Mouse (Mus musculus) telencephalon, adult 2 months (tissue): Measurements from ENCODE around the gene Mipol1.
"Not testable (repeated sequence)": the region's sequence is repeated elsewhere in the genome, so short reads cannot be mapped to it uniquely, and the experiment has no call there.

Experiments
- DNase-seq: peaks from one replicate; pipeline ENCODE4 v3.0.0-alpha.2; 2011; ENCODE audit warnings: low read depth, low spot score

Mipol1 gene

DNA sequence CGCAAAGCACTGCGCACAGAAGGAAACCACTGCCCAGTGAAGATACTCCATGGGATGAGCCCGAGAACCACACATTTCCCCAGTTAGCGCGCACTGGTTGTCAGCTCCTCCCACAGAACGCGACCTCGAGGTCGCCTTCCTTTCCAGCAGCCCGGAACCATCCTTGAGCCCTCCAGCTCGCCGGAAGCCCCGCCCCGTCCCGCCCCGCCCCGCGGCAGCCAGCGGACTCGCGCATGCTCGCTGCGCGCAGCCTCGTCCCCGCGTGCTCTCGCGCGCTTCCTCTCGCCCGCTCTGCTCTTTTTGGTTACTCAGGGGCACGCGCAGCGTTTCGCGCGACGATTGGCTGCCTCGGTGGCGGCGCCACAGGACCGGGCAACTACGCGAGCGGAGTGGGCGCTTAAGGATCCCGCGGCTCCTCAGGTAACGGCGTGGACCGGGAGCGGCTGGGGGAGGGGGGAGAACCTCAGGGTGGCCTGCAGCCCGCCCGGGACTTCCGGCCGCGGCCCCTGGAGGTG is at the start of gene Mipol1, which contains the start of gene Prps1l3:
TSS of gene Mipol1 (plus strand) at position 236 of the 515 bp plus-strand sequence.
TSS of gene Prps1l3 (plus strand) at position 221 of the 515 bp plus-strand sequence.
- DNase-seq, result peak; percentile 85

DNA sequence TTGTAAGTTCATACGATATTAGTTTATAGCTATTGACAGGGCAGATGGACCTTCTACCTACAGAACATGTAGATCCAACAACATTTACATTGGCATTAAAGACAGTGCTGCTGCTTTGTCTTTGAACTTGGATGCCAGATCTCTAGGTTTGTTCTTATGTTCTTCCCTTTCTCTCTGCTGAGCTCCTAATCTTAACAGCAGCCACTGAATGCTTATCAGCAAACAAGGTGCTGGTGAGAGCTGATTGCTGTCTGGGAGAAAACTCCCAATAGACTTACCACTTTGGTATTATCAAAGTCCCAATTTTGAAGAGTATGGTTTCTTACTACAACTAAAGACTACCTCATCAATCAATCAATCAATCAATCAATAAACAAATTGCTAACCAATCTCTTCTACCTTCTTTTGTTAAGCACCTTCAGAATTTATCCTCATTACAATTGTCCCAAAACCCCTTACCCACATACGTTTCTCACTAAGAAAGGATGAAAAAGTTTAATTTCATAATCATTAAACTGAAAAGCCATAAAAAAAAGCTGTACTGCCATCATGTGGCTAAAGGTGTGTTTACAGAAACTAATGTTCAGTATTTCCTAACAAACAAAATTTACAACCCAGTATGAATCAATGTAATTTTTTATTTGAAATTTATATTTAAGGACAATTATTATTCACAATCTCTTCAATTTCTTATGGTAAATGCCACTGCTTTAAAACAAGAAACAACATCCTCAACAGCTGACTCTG is 45.7 kb upstream of the Mipol1 start:
- no peak for DNase-seq

DNA sequence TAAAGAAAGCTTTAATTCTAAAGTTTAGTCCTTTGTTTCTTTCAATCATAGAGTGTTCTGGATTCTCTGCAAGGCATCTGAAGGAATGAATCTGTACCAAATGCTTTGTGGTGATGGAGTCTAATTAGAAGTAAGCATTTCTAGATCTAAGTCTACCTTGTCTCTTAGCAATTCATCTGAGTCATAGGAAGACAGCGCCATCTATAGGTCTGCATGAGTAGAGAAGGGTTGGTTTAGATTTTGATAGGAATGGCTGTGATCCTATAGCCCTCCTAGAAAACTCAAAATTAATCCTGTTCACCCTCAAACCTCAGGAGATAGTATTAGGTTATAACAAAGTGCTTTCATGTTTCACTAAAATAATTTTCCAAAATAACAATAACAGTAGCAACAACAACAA is 44.8 kb upstream of the Mipol1 start:
- no peak for DNase-seq

DNA sequence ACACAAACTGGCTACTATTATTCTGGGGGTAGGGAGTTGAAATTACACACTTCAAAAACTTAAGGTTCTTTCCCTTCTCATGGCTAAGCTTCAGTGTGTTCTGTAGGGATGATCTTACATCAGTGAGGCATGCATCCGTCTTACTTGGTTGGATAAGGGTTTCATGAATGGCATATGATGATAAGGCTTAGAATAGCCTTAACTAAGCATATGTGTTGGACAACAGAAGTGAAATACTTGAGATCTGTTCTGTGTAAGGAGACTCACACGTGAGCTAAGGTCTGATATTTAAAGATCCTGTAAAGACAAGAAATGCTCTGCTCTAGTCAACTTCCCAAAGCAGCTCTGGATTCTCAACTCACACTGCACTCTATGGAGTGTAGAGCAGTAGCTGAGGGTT is 44.1 kb upstream of the Mipol1 start:
- no peak for DNase-seq

DNA sequence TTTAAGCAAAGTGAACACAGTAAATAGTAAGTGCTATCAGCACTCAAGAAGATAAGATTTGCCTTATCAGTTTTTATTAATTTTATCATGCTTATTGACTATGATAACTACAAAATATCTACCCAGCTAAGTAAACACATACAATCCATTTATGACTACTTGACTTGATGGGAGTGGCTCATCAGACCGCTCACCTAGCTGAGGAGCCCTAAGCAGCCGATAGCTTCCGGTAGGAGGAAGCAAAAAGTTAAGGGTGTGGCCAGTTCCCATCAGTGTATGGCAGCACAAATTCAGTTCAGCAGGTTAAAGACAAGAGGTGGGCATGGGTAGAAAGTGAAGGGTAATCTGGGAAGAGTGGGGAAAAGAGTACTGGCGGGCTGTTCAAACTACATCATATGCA is 43.2 kb upstream of the Mipol1 start:
- no peak for DNase-seq

DNA sequence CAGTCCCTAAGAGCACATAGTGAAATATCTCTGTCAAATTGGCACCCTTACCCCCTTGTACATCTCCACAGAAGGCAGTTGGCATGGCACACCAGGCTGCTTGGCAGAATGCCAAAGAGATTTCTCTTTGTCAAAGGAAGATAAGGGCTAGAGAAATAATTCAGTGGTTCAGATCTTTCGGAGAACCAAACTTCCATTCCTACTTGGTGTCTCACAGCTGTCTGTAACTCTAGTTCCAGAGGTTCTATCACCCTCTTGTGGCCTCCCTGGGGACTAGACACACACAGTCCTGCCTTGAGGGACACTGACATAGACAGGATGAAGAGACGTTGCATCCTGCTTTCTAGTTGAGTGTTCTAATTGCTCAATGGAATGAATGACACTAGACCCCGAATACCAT is 35.6 kb upstream of the Mipol1 start:
- DNase-seq, result no peak

DNA sequence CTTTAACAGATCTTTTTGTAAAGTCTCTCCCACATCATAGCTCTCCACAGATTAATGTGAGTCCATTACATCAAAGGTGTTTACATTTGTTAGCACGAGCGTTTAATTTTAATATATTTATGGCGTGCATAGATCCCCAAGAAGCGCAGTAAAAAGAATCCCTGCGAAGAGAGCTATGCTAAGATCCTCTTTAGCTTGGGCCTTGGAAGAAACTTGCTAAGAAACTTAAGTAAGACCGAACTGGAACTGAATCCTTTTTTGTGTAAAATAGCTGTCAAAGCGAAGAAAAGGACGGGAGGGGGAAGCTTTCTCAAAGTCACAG is 34.0 kb upstream of the Mipol1 start:
- no peak for DNase-seq

DNA sequence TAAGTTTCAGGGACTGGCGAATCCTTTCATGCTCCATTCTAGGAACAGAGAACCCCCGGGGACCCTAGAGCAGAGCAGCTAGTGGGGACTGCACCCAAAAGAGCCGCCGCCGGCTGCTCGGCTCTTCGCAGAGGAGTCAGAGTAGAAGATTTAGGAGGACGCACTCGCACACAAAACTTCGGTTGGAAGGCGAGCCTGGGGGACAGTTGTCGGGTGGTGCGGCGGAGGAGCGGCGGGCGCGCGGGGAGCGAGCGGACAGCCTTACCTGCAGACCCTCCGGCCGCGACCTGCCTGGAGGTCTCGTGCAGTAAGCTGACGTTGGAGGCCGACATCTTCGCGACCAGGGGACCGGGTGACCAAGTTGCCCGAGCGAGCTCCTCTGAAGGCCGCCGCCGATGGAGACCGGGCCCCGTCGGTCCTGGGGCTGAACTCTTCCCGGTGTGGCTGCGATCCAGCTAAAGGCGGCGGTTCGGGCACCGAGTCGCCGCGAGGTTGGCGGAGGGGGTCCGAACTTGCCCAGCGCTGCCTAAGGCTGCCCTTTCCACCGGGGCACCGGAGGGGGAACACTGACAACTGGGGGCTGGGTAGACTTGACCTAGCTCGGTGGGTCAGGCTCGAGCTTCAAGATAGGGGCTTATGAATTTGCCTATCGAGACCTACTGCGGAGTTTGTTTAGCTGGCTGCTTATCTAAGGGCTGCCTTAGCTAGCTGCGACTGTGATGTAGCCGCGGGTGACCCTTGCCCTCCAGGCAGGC is 33.4 kb upstream of the Mipol1 start:
- DNase-seq, result no peak

DNA sequence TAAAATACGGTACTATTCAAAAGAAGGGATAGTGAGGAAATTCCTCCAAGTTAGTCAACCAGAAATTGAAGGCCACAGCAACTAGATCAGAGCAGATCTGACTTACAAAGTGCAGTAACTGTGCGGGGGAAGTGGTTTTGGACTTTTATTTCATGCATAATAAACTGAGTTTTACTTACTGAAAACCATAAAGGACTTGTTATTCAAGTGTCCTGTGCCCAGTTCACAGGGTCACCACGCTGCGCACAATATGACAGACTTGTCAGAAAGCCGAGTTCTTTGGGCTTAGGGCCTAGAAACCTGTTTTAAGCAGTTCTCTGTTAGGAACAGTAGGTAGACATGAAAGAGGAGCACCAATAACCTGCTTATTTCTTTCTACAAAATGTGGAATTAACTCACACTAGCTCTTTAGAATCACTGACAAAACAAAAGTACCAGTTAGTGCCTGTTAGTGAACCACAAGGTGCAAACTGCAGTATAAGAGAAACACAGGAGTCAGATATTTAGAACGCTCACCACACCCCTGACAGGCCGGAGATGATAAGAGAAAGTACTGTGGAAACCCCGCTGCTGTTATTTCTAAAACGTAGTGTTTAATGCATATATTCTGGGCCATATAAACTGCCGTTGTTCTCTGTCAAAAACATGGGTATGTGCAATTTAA is 32.7 kb upstream of the Mipol1 start, which contains the start of gene Slc25a21:
TSS of gene Slc25a21 (minus strand) at position 110 of the 664 bp plus-strand sequence.
- DNase-seq, result no peak

DNA sequence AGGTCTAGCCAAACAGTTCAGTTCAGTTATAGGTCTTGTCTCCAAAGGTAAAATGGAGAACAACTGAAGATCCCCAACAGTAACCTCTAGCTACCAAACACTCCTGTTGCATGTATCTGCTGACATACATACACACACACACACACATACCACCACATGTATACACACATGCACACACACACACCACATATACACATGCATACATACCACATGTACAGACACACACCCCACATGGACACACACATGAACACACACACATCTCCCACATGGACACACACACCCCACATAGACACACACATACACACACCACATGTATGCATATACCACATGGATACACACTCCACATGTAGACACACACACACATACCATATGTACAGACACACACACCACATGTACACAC is 32.0 kb upstream of the Mipol1 start:
- no peak for DNase-seq

DNA sequence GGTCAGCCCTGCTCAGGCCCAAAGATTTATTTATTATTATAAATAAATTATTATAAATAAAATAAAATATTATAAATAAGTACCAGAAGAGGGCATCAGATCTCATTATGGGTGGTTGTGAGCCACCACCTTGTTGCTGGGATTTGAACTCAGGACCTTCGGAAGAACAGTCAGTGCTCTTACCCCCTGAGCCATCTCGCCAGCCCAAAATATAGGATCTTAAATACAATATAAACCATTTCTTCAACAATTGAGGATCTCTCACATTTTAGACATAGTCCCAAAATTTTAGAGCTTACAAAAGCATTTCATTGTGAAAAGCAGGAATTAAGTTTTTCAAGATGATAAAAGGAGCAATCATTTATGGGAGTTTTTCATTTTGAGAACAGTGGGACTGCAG is 30.8 kb upstream of the Mipol1 start:
- DNase-seq, result no peak

DNA sequence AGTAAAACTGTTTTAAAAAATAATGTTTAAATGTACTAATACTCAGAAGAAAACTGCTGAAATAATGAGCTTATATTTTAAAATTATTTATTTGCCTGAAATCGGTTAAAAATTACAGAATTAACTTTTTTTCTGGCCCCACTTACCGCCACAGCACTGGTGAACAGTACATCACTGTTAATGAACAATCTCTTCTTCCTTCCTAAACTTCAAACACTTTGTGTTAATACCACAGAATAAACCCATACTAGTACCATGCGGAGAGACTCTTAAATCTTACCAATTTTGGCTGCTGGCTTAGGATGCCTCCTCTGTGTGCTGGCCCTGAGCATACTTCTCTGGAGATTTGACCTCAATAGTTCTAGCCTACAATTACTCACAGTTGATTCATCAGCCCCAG is 28.3 kb upstream of the Mipol1 start:
- DNase-seq, result no peak

DNA sequence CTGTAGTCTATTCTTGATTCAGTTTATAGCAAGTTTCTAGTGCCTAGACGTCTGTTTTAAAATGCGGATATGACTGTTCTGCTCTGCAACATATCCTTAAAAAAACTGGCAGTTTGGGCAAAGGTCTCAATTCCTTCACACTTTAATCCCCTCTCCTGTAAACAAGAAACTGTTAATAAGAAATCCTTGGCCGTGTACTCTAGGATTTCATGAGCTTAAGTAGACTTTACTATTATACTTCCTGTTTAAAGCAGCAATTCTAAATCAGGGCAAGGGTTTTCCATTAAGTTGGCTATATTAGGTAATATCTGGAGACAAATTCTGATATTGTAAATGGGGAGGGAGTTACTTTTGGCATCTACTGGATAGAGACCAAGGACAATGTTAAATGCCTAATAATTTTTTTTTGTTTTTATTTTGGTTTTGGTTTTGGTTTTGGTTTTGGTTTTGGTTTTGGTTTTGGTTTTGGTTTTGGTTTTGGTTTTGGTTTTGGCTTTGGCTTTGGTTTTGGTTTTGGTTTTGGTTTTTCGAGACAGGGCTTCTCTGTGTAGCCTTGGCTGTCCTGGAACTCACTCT is 25.9 kb upstream of the Mipol1 start:
- DNase-seq, result no peak

DNA sequence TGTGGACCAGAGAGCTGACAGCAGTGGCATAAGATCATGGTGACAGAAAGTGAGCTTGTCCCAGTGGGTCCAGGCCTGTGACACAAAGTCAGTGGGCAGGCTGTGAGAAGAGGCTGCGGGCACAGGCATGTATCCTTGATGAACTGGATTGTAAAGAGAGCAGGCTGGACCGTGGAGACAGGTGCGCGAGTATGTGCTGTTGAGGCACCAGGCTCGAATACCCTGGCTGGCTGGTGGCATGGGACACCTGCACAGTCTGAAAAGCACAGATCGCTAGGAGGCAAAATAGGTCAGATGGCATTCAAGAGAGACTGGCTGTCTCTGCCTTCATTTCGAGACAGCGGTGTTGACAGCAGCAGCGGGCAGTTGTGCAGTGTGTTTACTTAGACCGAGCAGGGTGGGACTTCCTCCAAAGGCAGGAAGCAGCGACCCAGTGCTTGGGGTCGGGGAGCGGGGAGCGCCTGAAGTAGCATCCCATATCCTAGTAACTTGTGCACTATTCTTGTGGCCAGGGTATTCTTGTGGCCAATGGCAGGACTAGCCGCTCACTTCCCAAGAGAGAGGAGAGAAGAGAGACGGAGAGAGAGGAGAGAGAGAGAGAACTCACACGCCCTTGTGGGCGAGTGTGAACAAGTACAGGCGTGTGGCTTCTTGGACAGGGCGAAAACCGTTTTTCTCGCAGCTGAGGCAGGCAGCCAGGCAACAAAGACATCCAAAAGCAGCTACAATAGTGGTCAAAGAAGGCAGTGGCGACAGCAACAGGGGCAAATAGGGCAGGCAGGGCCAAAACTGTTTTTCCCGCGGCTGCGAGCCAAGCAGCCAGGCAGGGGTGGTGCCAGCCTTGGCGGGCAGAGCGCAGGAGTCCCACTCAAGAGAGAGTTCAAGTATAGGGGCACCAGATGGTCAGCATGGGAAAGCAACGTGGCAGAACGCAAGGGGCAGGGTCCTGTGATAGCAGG is 18.6 kb upstream of the Mipol1 start:
- no peak for DNase-seq

DNA sequence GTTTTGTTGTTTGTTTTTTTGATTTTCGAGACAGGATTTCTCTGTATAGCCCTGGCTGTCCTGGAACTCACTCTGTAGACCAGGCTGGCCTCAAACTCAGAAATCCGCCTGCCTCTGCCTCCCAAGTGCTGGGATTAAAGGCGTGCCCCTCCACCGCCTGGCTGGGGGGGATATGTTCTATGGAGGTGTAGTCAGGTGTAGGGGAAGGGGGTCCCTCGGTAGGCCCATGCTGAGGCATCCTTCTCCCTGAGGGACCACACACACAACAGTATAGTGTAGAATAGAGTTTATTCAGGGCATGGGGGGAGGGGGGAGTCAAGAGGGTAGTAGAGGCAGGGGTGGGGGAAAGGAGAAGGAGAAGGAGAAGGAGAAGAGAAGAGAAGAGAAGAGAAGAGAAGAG is 17.8 kb upstream of the Mipol1 start:
- not testable (repeated sequence) for DNase-seq

DNA sequence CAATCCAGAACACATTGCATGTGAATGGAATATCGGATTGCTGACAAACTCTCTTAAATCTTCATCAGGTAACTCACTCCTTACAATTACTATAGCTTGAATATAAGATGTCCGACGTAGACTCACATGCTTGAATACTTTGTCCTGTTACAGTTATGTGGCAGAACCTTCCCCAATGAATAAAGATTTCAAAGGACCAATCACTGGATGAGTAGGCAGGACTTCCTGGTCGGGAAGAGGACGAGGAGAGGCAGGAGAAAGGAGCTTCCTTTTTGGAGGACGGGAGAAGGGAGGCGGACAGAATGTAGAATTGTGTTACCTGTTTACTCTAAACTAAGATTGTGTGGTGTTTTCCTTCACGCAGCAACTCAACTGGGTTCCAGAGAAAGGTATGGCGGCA is 3.8 kb upstream of the Mipol1 start:
- no peak for DNase-seq

DNA sequence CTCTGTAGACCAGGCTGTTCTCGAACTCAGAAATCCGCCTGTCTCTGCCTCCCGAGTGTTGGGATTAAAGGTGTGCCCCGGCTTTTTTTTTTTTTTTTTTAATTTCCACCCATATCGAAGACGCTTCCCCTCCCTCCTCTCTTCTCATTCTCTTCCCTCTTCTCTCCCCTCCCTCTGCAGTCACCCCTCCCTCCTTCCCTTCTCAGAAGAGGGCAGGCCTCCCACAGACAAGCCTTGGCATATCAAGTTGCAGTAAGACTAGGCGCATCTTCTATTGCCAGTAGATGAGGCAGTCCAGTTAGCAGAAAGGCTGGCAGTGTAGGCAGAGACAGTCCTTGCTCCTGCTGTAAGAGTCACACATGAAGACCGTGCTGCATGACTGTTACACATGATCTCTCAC is 2.5 kb upstream of the Mipol1 start:
- no peak for DNase-seq

DNA sequence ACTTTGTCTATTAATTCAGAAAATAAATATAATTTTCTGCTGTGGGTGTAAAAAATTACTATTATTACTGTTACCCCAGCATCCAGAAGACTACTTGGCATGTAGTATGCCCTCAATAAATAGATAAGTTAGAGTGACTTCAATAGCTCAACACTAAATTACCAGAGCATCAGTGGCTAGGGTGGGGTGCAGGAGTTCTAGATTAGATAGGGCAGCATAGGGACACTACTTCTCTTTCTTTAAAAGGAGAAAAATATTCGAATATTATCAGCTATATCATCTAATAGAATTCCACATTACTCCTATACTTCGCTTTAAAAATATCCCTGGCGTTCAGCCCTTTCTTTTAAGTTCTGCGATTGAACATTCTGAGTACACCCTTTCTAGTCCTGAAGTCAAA is 524 bp upstream of the Mipol1 start:
- no peak for DNase-seq

DNA sequence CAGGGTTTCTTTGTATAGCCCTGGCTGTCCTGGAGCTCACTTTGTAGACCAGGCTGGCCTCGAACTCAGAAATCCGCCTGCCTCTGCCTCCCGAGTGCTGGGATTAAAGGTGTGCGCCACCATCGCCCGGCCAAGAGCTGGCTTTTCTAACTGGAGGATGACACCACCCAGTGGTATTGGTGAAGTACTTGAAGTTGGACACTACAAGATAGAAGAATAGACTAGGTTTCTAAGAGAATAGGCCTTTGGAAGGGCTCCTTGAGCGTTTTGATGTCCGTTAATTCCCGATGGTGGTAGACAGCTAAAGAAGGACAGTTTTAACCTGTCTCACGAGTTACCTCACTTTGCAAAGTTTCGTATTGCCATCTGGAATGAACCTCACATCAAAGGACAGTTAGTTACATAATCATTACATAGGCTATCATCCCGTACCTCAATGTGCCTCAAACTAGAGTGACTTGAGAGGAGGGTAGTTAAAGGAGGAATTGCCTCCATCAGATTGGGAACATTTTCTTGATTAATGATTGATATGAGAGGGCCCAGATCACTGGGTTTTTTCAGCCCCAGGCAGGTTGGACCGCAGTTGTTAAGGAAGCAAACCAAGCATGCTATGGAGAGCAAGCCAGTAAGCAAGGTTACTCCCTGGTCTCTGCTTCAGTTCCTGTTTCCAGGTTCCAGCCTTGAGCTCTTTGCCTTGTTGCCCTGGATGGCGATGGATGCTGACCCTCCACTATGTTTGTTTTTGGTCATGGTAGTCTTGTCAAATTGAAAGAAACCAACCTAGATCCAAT is 1.1 kb downstream of the Mipol1 start:
- no peak for DNase-seq

DNA sequence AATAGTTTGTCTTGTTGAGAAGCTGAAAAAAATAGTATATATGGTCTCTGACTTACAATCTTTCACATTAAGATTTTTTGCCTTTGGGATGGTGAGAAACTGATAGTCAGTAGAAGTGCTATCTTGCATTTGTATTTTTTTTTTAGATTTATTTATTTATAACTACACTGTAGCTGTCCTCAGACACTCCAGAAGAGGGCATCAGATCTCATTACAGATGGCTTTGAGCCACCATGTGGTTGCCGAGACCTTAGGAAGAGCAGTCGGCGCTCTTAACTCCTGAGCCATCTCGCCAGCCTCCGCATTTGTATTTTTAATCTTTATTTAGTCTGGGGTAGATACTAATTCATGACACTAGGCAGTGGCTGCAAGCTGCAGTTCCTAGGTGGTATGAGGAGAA is 3.2 kb downstream of the Mipol1 start:
- DNase-seq, result no peak
